Mouse (Mus musculus): ENCODE measurements around the gene Gm4981. TPM values are rescaled to one million over a fixed set of nuclear protein-coding genes. Genes with fewer than 3 reads are reported as not detected.

The Gm4981 gene
- polyA plus RNA-seq (2012; rRNA removed), result not detected in 2 replicates
- polyA plus RNA-seq (2014; fragmentation: Nextera tagmentation; extraction: Ambion mirVana), result not detected in 2 replicates

DNA sequence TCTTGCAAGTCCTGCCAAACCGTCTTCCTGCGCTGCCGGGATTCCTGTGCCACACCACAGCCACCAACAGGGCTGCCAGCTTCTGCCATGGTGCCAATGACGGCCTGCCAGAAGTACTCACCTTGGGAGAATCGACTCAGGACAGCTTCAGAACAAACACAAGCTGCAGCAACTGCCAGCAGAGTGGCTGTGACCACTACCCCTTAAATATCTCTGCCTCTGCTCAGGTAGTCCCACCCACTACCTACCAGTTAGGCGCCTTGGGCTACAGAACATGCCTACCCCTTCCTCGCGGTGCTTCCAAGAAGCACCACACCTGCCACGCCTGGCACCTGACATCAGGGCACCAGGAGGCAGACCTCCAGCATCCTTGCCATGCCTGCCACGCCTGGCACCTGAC lies at the start of gene Gm4981:
Gene Gm4981 (minus strand): TSS at position 89 of the 400 bp plus-strand sequence.
- DNase-seq (ENCODE audit: low read depth in 3 of 3, low spot score in 3 of 3), result no peak
- no peaks in the 10 kb centered on the region for H3K4me1 ChIP-seq (replicated peaks; ENCODE audit: control insufficient read depth in 2 of 2, insufficient read depth in 2 of 2, low read length in 1 of 2)
- H3K4me3 ChIP-seq (ENCODE audit: insufficient read depth in 1 of 2, low read depth in 2 of 2, low read length in 2 of 2), result no peak within 1 kb of the TSS
- peaks cover 5% of the 10 kb centered on the region for H3K9me3 ChIP-seq (ENCODE audit: control insufficient read depth, low read length)
- H3K4me2 ChIP-seq (ENCODE audit: low read depth), result no peak within 1 kb of the TSS
- no peaks in the 10 kb centered on the region for H3K36me3 ChIP-seq (replicated peaks; ENCODE audit: control insufficient read depth, insufficient read depth, low read depth)
- H3K27me3 ChIP-seq (ENCODE audit: control insufficient read depth, insufficient read depth, low read length), result no peaks in the 10 kb centered on the region
- H3K27ac ChIP-seq, result no peak within 1 kb of the TSS
- TF ChIP-seq EP300 (IDR thresholded peaks at IDR 0.05; ENCODE audit: low read depth) (no peak), CTCF (IDR thresholded peaks at IDR 0.05; ENCODE audit: low read depth) (no peak)
- H3K9ac ChIP-seq (replicated peaks), result no peak within 1 kb of the TSS
- ATAC-seq (ENCODE audit: insufficient read depth), result no peak
- WGBS (ENCODE audit: insufficient replicate concordance), result 68% methylated on average over 10 of the region's 10 CpGs

- Histone ChIP-seq H3K27me3 (ENCODE audit: control insufficient read depth, insufficient read depth, low read length) (no peaks in the 10 kb centered on the region), H3K36me3 (replicated peaks; ENCODE audit: control insufficient read depth, insufficient read depth, low read depth) (peaks cover 5% of the 10 kb centered on the region), H3K9ac (replicated peaks) (no peak overlapping the region), H3K27ac (no peak overlapping the region), H3K4me1 (replicated peaks; ENCODE audit: control insufficient read depth in 2 of 2, insufficient read depth in 2 of 2, low read length in 1 of 2) (no peaks in the 10 kb centered on the region), H3K4me2 (ENCODE audit: low read depth) (no peak overlapping the region), H3K9me3 (ENCODE audit: control insufficient read depth, low read length) (no peaks in the 10 kb centered on the region), H3K4me3 (ENCODE audit: insufficient read depth in 1 of 2, low read depth in 2 of 2, low read length in 2 of 2) (no peak overlapping the region)
- DNase-seq (ENCODE audit: low read depth in 3 of 3, low spot score in 3 of 3) (no peak), ATAC-seq (ENCODE audit: insufficient read depth) (no peak)
- TF ChIP-seq EP300 (IDR thresholded peaks at IDR 0.05; ENCODE audit: low read depth), result no peak
- no peak for TF ChIP-seq CTCF (IDR thresholded peaks at IDR 0.05; ENCODE audit: low read depth)
- 73% methylated on average over 7 of the region's 7 CpGs for WGBS (ENCODE audit: insufficient replicate concordance)
Observed at GRCm38 (mm10) chr10:58282238-58282637, 45.7 kb upstream of the Gm4981 start.

GRCm38 (mm10) chr10:58258466-58258865 lies 22.0 kb upstream of the Gm4981 start:
- WGBS (ENCODE audit: insufficient replicate concordance), result 65% methylated on average over 5 of the region's 5 CpGs
- DNase-seq (ENCODE audit: low read depth in 3 of 3, low spot score in 3 of 3), result no peak
- TF ChIP-seq CTCF (IDR thresholded peaks at IDR 0.05; ENCODE audit: low read depth) (peak; percentile 36; the same call in 1 of the 2 replicates), EP300 (IDR thresholded peaks at IDR 0.05; ENCODE audit: low read depth) (no peak)
- Histone ChIP-seq H3K4me2 (ENCODE audit: low read depth) (no peak overlapping the region), H3K4me1 (replicated peaks; ENCODE audit: control insufficient read depth in 2 of 2, insufficient read depth in 2 of 2, low read length in 1 of 2) (peaks cover 6 to 8% of the 10 kb centered on the region in 2 experiments), H3K9ac (replicated peaks) (no peak overlapping the region), H3K4me3 (ENCODE audit: insufficient read depth in 1 of 2, low read depth in 2 of 2, low read length in 2 of 2) (no peak overlapping the region), H3K27me3 (ENCODE audit: control insufficient read depth, insufficient read depth, low read length) (no peaks in the 10 kb centered on the region), H3K9me3 (ENCODE audit: control insufficient read depth, low read length) (no peaks in the 10 kb centered on the region), H3K27ac (no peak overlapping the region), H3K36me3 (replicated peaks; ENCODE audit: control insufficient read depth, insufficient read depth, low read depth) (no peaks in the 10 kb centered on the region; the same call in 1 of the 2 replicates)
- no peak for ATAC-seq (ENCODE audit: insufficient read depth)

- H3K9ac ChIP-seq (replicated peaks), result peak overlapping the region; percentile 95
- peak overlapping the region; percentile 84 for H3K4me2 ChIP-seq (ENCODE audit: low read depth)
- no peaks in the 10 kb centered on the region for H3K9me3 ChIP-seq (ENCODE audit: control insufficient read depth, low read length)
- no peaks in the 10 kb centered on the region; the same call in 1 of the 2 replicates for H3K36me3 ChIP-seq (replicated peaks; ENCODE audit: control insufficient read depth, insufficient read depth, low read depth)
- no peak for TF ChIP-seq EP300 (IDR thresholded peaks at IDR 0.05; ENCODE audit: low read depth)
- TF ChIP-seq CTCF (IDR thresholded peaks at IDR 0.05; ENCODE audit: low read depth), result no peak
- DNase-seq (ENCODE audit: low read depth in 3 of 3, low spot score in 3 of 3) (no peak), ATAC-seq (ENCODE audit: insufficient read depth) (no peak)
- no peaks in the 10 kb centered on the region for H3K27me3 ChIP-seq (ENCODE audit: control insufficient read depth, insufficient read depth, low read length)
- WGBS (ENCODE audit: insufficient replicate concordance), result 3% methylated on average over 4 of the region's 4 CpGs
- H3K4me3 ChIP-seq (ENCODE audit: insufficient read depth in 1 of 2, low read depth in 2 of 2, low read length in 2 of 2), result peak overlapping the region; percentile 74 to 97
- H3K27ac ChIP-seq, result no peak overlapping the region; the same call in 1 of the 2 replicates
- peaks cover 6 to 8% of the 10 kb centered on the region in 2 experiments for H3K4me1 ChIP-seq (replicated peaks; ENCODE audit: control insufficient read depth in 2 of 2, insufficient read depth in 2 of 2, low read length in 1 of 2)
Observed at GRCm38 (mm10) chr10:58255954-58256353, 19.5 kb upstream of the Gm4981 start.

- Histone ChIP-seq H3K4me1 (replicated peaks; ENCODE audit: control insufficient read depth in 2 of 2, insufficient read depth in 2 of 2, low read length in 1 of 2) (peaks cover 6 to 8% of the 10 kb centered on the region in 2 experiments), H3K4me3 (ENCODE audit: insufficient read depth in 1 of 2, low read depth in 2 of 2, low read length in 2 of 2) (peak within 1 kb of the TSS; percentile 74 to 97), H3K27ac (no peak within 1 kb of the TSS; the same call in 1 of the 2 replicates), H3K36me3 (replicated peaks; ENCODE audit: control insufficient read depth, insufficient read depth, low read depth) (no peaks in the 10 kb centered on the region; the same call in 1 of the 2 replicates), H3K27me3 (ENCODE audit: control insufficient read depth, insufficient read depth, low read length) (no peaks in the 10 kb centered on the region), H3K9ac (replicated peaks) (peak within 1 kb of the TSS; percentile 95), H3K4me2 (ENCODE audit: low read depth) (peak within 1 kb of the TSS; percentile 84), H3K9me3 (ENCODE audit: control insufficient read depth, low read length) (no peaks in the 10 kb centered on the region)
- WGBS (ENCODE audit: insufficient replicate concordance), result under 1% methylated on average over 58 of the region's 58 CpGs
- TF ChIP-seq EP300 (IDR thresholded peaks at IDR 0.05; ENCODE audit: low read depth) (no peak), CTCF (IDR thresholded peaks at IDR 0.05; ENCODE audit: low read depth) (peak; percentile 24; the same call in 1 of the 2 replicates)
- DNase-seq (ENCODE audit: low read depth in 3 of 3, low spot score in 3 of 3) (peak; percentile 87 to 90 (median 88)), ATAC-seq (ENCODE audit: insufficient read depth) (peak; percentile 98)
Observed at GRCm38 (mm10) chr10:58255213-58255892, 18.9 kb upstream of the Gm4981 start, which contains the start of gene Gcc2. Gcc2 (plus strand) TSS chr10:58255497.
